Mouse (Mus musculus) ES-E14 (cell line): ENCODE measurements around the gene Plcd1.

Experiments used
- CHD2 ChIP-seq: IDR thresholded peaks from 2 replicates; pipeline ENCODE4 v1.6.1; 2014; ENCODE audit warnings: mild to moderate bottlenecking, low read depth, low read length, inconsistent platforms
- HCFC1 ChIP-seq: IDR thresholded peaks from 2 replicates; pipeline ENCODE4 v1.6.1; 2012; ENCODE audit warnings: low read length, inconsistent platforms, borderline replicate concordance; ENCODE audit not compliant: insufficient read depth
- MAFK ChIP-seq: IDR thresholded peaks from 2 replicates; pipeline ENCODE4 v1.6.1; 2014; ENCODE audit warnings: mild to moderate bottlenecking, low read depth, low read length, inconsistent platforms; ENCODE audit not compliant: insufficient read depth
- ZNF384 ChIP-seq: IDR thresholded peaks from 2 replicates; pipeline ENCODE4 v1.6.1; 2012; ENCODE audit warnings: low read depth, low read length, inconsistent platforms

DNA sequence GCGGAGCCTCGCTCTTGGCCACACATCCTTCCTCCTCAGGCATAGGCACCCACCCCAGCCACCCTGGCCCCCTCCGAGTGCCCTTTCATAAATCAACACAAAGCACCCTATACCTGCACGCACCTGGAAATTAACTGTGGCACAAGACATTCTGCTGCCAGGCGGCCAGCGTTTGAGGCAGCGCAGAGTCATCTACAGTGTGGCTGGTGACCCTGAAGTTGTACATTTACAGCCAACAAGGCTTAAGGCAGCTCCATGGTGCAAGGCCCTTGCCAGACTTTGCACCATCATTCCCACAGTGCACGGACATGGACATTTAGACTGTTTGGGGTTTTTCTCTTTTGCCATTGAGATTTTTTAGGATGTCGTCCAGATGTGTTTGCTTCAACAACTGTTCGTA, 32.6 kb downstream of the Plcd1 start:
- TF ChIP-seq ZNF384 (no peak), CHD2 (no peak), MAFK (no peak), HCFC1 (no peak)
